Mouse (Mus musculus) embryonic facial prominence, embryonic 12.5 days (tissue): ENCODE results near the gene Kcnmb4. TPM values are rescaled to one million over a fixed set of nuclear protein-coding genes. Genes with fewer than 3 reads are reported as not detected.

Experiments
- ATAC-seq: fragments of 200-750 bp; cut with Nextera tagmentation; 2 replicates; pipeline ENCODE4 v1.8.0; 2017; ENCODE audit not compliant: insufficient number of reproducible peaks, insufficient read depth, low FRiP score, low TSS enrichment
- H3K27ac ChIP-seq: fragments of 300-500 bp; sonication (generic); 2 replicates; pipeline ENCODE4 v1.5.1; 2016; ENCODE audit warnings: mild to moderate bottlenecking
- H3K27me3 ChIP-seq: fragments of 300-500 bp; sonication (generic); 2 replicates; pipeline ENCODE4 v1.6.1; 2016; ENCODE audit warnings: mild to moderate bottlenecking, moderate library complexity
- H3K36me3 ChIP-seq: fragments of 300-500 bp; sonication (generic); 2 replicates; pipeline ENCODE4 v1.6.1; 2016; ENCODE audit warnings: mild to moderate bottlenecking
- H3K4me1 ChIP-seq: fragments of 300-500 bp; sonication (generic); 2 replicates; pipeline ENCODE4 v1.6.1; 2016
- H3K4me2 ChIP-seq: fragments of 300-500 bp; sonication (generic); replicated peaks from 2 replicates; pipeline ENCODE4 v1.6.1; 2016; ENCODE audit warnings: mild to moderate bottlenecking, moderate library complexity
- H3K4me3 ChIP-seq: fragments of 300-500 bp; sonication (generic); 2 replicates; pipeline ENCODE4 v1.5.1; 2016; ENCODE audit warnings: mild to moderate bottlenecking
- H3K9ac ChIP-seq: fragments of 300-500 bp; sonication (generic); 2 replicates; pipeline ENCODE4 v1.6.1; 2016; ENCODE audit warnings: mild to moderate bottlenecking, moderate library complexity
- H3K9me3 ChIP-seq: fragments of 300-500 bp; sonication (generic); 2 replicates; pipeline ENCODE4 v1.6.1; 2016; ENCODE audit warnings: mild to moderate bottlenecking, moderate library complexity
- WGBS: fragments of 180-500 bp; shearing (Covaris S2); methylation state at CpG from one replicate; pipeline ENCODE4 v1.1.7; 2016; 5-methylcytosine and 5-hydroxymethylcytosine counted together
- polyA plus RNA-seq: library from polyadenylated mRNA; unstranded; fragments of >200 nt; fragmentation: Nextera tagmentation; extraction: Ambion mirVana; gene quantifications from 2 replicates; pipeline ENCODE4 v1.2.1, GENCODE M21; 2016

Gene Kcnmb4
- polyA plus RNA-seq, 1 experiment from 2014 or later: 16.1 TPM

DNA sequence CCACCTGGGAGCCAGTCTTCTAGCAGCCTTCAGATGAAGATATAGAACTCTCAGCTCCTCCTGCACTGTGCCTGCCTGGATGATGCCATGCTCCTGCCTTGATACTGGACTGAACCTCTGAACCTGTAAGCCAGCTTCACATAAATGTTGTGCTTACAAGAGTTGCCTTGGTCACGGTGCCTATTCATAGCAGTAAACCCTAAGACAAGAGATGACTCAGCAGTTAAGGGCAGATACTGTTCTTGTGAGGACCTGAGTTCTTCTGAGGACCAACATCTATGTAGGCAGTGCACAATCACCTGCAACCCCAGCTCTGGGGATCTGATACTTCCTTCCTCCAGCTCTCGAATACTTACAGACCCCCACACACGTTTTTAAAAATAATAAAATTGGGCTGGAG is 2.9 kb upstream of the Kcnmb4 start:
- ATAC-seq: no peak
- Histone ChIP-seq H3K27me3 (no peaks in the 10 kb centered on the region), H3K4me1 (0 out of 2 replicates have a peak, but pooled peaks cover 4% of the 10 kb centered on the region), H3K36me3 (no peaks in the 10 kb centered on the region), H3K4me3 (no peak overlapping the region), H3K9me3 (peaks cover 3% of the 10 kb centered on the region; the same call in 1 of the 2 replicates), H3K27ac (no peak overlapping the region), H3K9ac (no peak overlapping the region), H3K4me2 (no peak overlapping the region)
- WGBS: 89% methylated on average over 3 of the region's 3 CpGs

DNA sequence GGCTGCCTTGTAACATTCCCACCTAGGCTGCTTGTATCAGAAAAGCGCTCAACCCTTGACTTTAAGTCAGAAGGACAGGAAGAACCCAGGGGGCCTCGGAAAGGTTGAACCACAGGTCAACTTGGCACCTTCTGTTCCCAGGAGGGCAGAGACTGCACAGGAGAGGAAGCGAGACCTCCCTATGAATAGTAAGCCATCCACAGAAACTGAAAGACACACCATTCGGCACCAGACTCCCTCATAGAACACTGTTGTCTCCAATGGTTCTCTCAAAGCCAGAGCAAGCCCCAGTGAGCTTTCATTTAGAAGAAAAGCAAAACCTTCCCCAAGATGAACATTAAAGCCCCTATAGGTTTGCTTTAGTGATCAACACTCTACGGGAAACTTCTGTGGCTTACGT is 2.0 kb upstream of the Kcnmb4 start:
- Histone ChIP-seq H3K27me3 (no peaks in the 10 kb centered on the region), H3K4me2 (no peak overlapping the region), H3K9ac (no peak overlapping the region), H3K27ac (no peak overlapping the region), H3K4me3 (no peak overlapping the region), H3K36me3 (no peaks in the 10 kb centered on the region), H3K9me3 (peaks cover 3% of the 10 kb centered on the region; the same call in 1 of the 2 replicates), H3K4me1 (0 out of 2 replicates have a peak, but pooled peaks cover 4% of the 10 kb centered on the region)
- no peak for ATAC-seq
- 60% methylated on average over 6 of the region's 6 CpGs for WGBS

DNA sequence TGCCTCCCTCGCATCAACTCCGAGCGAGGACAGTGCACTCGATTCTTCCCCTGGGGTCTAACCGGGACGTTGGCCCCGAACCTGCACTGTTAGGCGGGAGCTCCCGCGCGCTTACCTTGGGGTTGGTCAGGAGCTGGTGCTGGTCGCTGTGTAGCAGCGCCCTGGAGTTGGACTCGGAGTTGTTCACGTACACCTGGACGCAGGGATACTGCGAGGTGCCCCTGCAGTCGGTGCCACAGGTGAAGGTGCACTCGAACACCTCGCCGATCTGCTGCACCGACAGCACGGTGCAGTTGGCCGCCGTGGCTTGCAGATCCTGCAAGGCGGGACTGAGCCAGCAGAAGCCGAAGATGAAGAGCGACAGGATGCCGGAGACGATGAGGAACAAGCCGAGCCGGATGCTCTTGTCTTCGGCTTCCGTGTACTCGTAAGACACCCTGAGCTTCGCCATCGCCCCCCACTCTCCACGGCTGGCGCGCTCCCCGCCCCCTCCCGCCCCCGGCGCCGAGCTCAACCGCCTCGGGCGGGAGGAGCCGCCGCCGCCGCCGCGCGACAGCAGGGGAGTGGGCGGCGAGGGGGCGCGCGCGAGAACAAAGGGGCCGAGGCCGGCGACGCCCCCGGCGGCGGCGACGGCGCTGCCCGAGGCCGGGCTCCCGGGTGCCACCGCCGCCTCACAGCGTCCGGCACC is 463 bp downstream of the Kcnmb4 start:
- peak overlapping the region; percentile 91 for H3K4me2 ChIP-seq
- peak; percentile 49 for ATAC-seq
- peak overlapping the region; percentile 81 for H3K27ac ChIP-seq
- H3K4me3 ChIP-seq: peak overlapping the region; percentile 68
- H3K36me3 ChIP-seq: no peaks in the 10 kb centered on the region
- H3K9me3 ChIP-seq: peaks cover 3% of the 10 kb centered on the region; the same call in 1 of the 2 replicates
- no peaks in the 10 kb centered on the region for H3K27me3 ChIP-seq
- under 1% methylated on average over 54 of the region's 78 CpGs for WGBS
- peak overlapping the region; percentile 80 for H3K9ac ChIP-seq
- 0 out of 2 replicates have a peak, but pooled peaks cover 4% of the 10 kb centered on the region for H3K4me1 ChIP-seq

DNA sequence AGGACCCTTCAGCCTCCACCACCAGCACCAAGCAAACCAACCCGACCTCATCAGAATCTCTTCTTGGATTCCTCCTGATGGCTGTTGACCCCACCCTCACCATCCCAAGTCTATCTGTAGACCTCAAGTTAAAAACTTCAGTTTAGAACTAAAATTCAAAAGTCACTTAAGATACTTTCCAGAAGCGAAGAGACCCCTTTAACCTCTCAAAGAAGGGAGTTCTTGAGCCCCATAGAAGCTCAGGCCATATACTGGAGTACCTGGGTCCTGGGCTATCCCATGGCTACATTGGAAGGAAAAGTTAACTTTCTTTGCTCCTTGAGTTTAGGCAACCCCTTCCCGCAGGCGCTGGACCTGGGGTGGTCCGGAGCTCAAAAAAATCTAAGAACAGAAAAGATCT is 1.1 kb downstream of the Kcnmb4 start:
- peak overlapping the region; percentile 68 for H3K4me3 ChIP-seq
- ATAC-seq: peak; percentile 7; the same call in 1 of the 2 replicates
- no peaks in the 10 kb centered on the region for H3K36me3 ChIP-seq
- H3K4me2 ChIP-seq: peak overlapping the region; percentile 91
- H3K9ac ChIP-seq: peak overlapping the region; percentile 80
- 0 out of 2 replicates have a peak, but pooled peaks cover 4% of the 10 kb centered on the region for H3K4me1 ChIP-seq
- no peak overlapping the region for H3K27ac ChIP-seq
- peaks cover 3% of the 10 kb centered on the region; the same call in 1 of the 2 replicates for H3K9me3 ChIP-seq
- 10% methylated on average over 5 of the region's 5 CpGs for WGBS
- H3K27me3 ChIP-seq: no peaks in the 10 kb centered on the region

DNA sequence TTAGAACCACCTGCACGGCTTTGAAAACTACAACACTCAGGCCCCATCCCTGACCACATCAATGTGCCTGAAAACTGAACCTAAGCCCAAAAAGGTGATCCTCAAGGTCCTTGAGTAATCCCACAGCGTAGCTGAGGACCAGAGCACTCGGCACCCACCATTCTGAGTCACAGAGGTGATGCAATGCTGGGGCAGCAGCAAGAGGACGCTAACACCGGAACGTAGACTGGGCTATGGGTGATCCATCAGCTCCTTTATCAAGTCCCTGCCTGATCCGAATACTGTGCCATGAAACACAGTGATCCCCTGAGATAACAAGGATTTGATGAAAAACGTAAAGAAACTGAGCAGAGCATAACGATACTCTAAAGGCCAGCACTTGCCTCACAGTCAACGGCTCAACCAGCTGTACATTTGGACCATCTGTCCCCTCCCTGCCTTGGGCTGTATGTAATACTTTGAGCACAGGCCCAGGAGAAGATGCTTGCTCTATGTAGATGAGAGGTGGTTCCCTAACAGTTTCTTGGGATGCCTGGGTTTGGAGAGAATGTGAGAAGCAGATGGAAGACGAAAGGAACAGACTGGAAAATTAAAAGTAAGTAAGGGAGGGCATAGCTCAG is 3.3 kb downstream of the Kcnmb4 start:
- no peak overlapping the region for H3K27ac ChIP-seq
- H3K36me3 ChIP-seq: no peaks in the 10 kb centered on the region
- 0 out of 2 replicates have a peak, but pooled peaks cover 4% of the 10 kb centered on the region for H3K4me1 ChIP-seq
- no peak overlapping the region for H3K4me2 ChIP-seq
- 92% methylated on average over 11 of the region's 11 CpGs for WGBS
- H3K9me3 ChIP-seq: no peaks in the 10 kb centered on the region
- no peaks in the 10 kb centered on the region for H3K27me3 ChIP-seq
- H3K4me3 ChIP-seq: no peak overlapping the region
- H3K9ac ChIP-seq: no peak overlapping the region
- ATAC-seq: no peak

DNA sequence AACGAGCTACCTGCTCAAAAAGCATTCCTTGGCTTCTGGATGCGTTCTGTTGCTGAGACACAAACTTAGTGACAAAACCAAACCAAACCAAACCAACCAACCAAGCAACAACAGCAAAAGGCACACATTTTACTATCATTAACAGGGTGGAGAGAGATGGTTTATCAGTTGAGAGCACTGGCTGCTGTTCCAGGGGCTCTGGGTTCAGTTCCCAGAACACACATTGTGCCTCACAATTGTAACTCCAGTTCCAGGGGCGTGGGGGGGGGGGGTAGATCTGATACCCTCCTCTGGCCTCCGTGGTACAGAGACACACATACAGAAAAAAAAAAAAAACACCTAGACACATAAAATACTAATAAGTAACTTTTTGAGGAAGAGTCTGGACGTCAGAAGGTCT is 5.6 kb downstream of the Kcnmb4 start:
- no peaks in the 10 kb centered on the region for H3K36me3 ChIP-seq
- no peak overlapping the region for H3K4me3 ChIP-seq
- no peaks in the 10 kb centered on the region for H3K9me3 ChIP-seq
- H3K4me2 ChIP-seq: no peak overlapping the region
- no peak overlapping the region for H3K9ac ChIP-seq
- H3K27ac ChIP-seq: no peak overlapping the region
- WGBS: 86% methylated on average over 5 of the region's 5 CpGs
- no peak for ATAC-seq
- 0 out of 2 replicates have a peak, but pooled peaks cover 4% of the 10 kb centered on the region for H3K4me1 ChIP-seq
- H3K27me3 ChIP-seq: no peaks in the 10 kb centered on the region

DNA sequence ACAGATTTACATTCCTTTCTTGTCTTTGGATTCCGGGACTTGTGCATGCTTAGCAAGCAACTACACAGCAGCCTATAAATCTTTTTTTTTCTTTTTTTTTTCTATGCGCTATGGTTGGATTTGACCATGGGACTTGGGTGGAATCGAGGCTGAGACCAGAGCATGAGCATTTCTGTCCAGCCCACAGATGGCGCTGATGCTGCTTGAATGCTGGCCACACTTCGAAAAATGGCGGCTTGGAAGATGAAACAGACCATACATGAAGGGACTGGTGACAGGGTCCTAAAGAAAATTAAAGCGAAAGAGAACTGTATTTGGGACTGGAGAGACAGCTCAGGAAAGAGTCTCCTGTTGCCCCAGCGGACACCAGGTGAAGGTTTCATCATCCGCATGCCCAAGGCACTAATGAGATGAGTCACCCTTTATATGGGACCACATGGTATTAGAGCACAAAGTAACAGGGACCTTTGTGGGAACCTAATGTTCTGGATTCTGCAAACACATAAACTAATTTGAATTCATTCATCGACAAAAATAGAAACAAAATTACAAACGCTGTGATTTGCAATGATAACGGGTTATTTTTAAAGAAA is 9.8 kb downstream of the Kcnmb4 start:
- no peaks in the 10 kb centered on the region; the same call in 1 of the 2 replicates for H3K36me3 ChIP-seq
- H3K9ac ChIP-seq: no peak overlapping the region
- H3K27me3 ChIP-seq: no peaks in the 10 kb centered on the region
- no peak for ATAC-seq
- WGBS: 91% methylated on average over 12 of the region's 12 CpGs
- H3K4me2 ChIP-seq: no peak overlapping the region
- no peaks in the 10 kb centered on the region for H3K9me3 ChIP-seq
- no peak overlapping the region for H3K27ac ChIP-seq
- H3K4me1 ChIP-seq: no peaks in the 10 kb centered on the region
- H3K4me3 ChIP-seq: no peak overlapping the region

DNA sequence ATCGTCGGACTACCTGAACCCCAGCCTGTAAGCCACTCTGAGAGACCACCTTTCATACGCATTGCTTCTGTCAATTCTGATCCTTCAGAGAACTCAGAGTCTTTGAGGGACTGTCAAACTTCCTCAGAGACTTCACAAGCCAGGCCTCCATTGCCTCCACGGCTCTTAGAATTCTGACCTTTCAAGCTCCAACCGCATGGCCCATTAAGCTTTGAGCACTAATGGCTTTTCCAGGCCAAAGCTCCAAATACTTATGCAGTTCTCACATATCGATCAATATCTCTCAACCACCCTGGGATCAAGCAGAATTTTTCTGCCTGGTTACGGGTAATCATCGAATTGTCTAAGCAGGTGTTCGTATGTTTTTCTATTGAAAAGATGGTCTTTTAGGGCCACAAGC is 12.2 kb downstream of the Kcnmb4 start:
- no peak for ATAC-seq
- Histone ChIP-seq H3K27ac (no peak overlapping the region), H3K36me3 (peaks cover 5% of the 10 kb centered on the region), H3K4me3 (no peak overlapping the region), H3K9ac (no peak overlapping the region), H3K4me1 (no peaks in the 10 kb centered on the region), H3K9me3 (no peaks in the 10 kb centered on the region), H3K4me2 (no peak overlapping the region), H3K27me3 (no peaks in the 10 kb centered on the region)
- whole genome bisulfite sequencing: 85% methylated on average over 9 of the region's 9 CpGs

DNA sequence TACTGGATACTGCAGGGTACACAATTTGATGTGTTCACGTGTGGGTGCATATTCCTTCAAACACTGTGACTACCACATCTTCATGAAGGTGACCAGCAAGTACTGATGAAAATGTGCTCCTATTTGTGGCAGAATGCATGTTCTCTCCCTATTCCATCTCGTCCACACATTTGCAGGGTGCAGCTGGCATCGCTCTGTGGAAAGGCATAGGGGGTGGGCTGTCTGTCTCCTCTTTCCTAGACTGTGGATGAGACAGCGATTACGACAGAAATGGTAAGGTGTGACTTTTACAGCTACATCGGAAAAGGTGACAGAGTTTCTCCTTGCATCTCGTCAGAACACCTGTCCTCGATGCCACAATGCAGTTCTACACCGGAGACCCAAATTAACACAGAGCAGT is 14.9 kb downstream of the Kcnmb4 start:
- no peak for ATAC-seq

DNA sequence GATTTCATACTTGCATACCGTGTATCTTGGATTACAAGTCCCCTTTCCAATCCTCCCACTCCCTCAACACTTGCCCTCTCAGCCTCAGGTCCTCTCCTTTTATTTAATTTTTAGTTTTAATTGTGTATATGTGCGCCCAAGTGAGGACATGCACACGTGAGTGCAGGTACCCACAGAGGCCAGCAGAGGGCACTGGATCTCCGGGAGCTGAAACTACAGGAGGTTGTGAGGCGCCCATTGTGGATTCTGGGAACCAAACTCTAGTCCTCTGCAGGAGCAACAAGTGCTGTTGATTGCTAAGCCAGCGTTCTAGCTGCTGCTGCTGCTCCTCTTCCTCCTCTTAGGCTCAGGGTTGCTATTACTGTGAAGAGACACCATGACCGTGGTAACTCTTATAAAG is 20.9 kb downstream of the Kcnmb4 start:
- Histone ChIP-seq H3K27ac (no peak overlapping the region), H3K4me1 (no peaks in the 10 kb centered on the region), H3K4me2 (no peak overlapping the region), H3K4me3 (no peak overlapping the region), H3K27me3 (no peaks in the 10 kb centered on the region), H3K36me3 (peaks cover 12% of the 10 kb centered on the region), H3K9me3 (no peaks in the 10 kb centered on the region), H3K9ac (no peak overlapping the region)
- ATAC-seq: no peak
- WGBS: 96% methylated on average over 7 of the region's 7 CpGs

More for the DNA sequence above, 14.9 kb downstream of the Kcnmb4 start:
- WGBS: 92% methylated on average over 9 of the region's 9 CpGs
- Histone ChIP-seq H3K27me3 (no peaks in the 10 kb centered on the region), H3K9me3 (no peaks in the 10 kb centered on the region), H3K9ac (no peak overlapping the region), H3K4me2 (no peak overlapping the region), H3K4me1 (no peaks in the 10 kb centered on the region), H3K27ac (no peak overlapping the region), H3K4me3 (no peak overlapping the region), H3K36me3 (peaks cover 8% of the 10 kb centered on the region)

DNA sequence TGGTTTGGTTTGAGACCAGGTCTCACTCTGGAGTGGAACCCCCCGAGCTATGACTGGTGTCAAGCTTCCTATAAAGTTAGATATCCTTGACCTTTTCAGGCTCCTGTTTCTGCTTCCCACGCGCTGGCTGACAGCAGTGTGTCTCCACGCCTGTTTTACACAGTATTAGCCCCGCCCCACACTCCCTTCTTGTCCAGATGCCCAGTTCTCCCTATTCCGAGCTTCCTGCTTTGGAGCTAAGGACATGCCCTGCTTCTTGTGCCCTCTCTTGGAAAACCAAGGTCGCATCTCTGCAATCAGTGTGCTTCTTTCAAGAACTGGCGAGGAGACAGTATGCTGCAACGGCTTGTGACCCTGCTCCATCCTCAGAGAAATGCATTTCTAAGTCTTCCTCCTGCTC is 23.1 kb downstream of the Kcnmb4 start:
- H3K9ac ChIP-seq: no peak overlapping the region
- no peaks in the 10 kb centered on the region for H3K27me3 ChIP-seq
- peaks cover 5% of the 10 kb centered on the region; the same call in 1 of the 2 replicates for H3K36me3 ChIP-seq
- WGBS: 65% methylated on average over 9 of the region's 9 CpGs
- H3K4me3 ChIP-seq: no peak overlapping the region
- H3K9me3 ChIP-seq: no peaks in the 10 kb centered on the region
- H3K4me2 ChIP-seq: no peak overlapping the region
- 0 out of 2 replicates have a peak, but pooled peaks cover 2% of the 10 kb centered on the region for H3K4me1 ChIP-seq
- ATAC-seq: no peak
- no peak overlapping the region for H3K27ac ChIP-seq

DNA sequence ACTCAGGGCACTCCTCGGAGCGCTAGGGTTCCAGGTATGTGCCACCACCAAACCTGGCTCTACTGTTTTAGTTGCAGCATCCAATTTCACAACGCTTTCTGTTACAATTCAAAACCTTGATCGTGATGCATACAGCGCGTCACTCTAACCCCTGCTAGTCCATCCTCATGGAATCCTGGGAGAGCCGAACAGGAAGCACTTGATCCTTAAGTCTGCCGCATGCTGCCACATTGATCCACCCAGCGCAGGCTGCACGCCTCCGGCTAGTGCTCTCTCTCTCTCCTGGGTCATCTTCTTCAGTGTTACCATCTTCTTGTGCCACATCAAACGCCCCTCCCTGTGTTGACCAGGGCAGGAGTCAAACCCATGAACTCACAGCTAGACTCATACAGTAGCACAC is 25.5 kb downstream of the Kcnmb4 start:
- H3K27ac ChIP-seq: no peak overlapping the region
- no peak overlapping the region for H3K4me3 ChIP-seq
- H3K4me1 ChIP-seq: 0 out of 2 replicates have a peak, but pooled peaks cover 2% of the 10 kb centered on the region
- WGBS: 93% methylated on average over 12 of the region's 12 CpGs
- no peaks in the 10 kb centered on the region for H3K9me3 ChIP-seq
- peaks cover 20% of the 10 kb centered on the region; the same call in 1 of the 2 replicates for H3K36me3 ChIP-seq
- ATAC-seq: no peak
- no peak overlapping the region for H3K4me2 ChIP-seq
- no peak overlapping the region for H3K9ac ChIP-seq
- H3K27me3 ChIP-seq: no peaks in the 10 kb centered on the region
